In genomic region chr2:15040326-15040725, GRCm38 (mm10) we compare ENCODE assay signal across 9 mouse cellular contexts. TPM values are rescaled to one million over a fixed set of nuclear protein-coding genes. Genes with fewer than 3 reads are reported as not detected.
DNase-seq lines count a peak whose midpoint lies in the region; ATAC-seq and TF ChIP-seq lines count a peak whose summit lies in the region.
"Had no signal": no experiment of that assay in that cellular context is flagged by ENCODE, and none has a peak within 500 bp of the region (broad histone marks: within the 10 kb centered on the region; RNA-seq: fewer than 3 reads in every experiment).

No protein-coding gene starts in this region.

- H3K4me1 ChIP-seq in lung, postnatal 0 days (ENCODE audit: insufficient read depth, low read depth, low read length) = no peaks in the 10 kb centered on the region
- H3K4me1 ChIP-seq in midbrain, embryonic 13.5 days (replicated peaks) = no peaks in the 10 kb centered on the region
- H3K4me1 ChIP-seq: heart, embryonic 15.5 days had no signal

- no peak for ATAC-seq in lung, postnatal 0 days
- ATAC-seq in midbrain, embryonic 13.5 days = no peak
- no peak for ATAC-seq in cerebellum, adult (ENCODE audit: insufficient number of reproducible peaks, low FRiP score, low TSS enrichment)

- H3K4me2 ChIP-seq in lung, postnatal 0 days (replicated peaks; ENCODE audit: low read depth, low read length) = no peak overlapping the region
- no peak overlapping the region for H3K4me2 ChIP-seq in midbrain, embryonic 13.5 days (replicated peaks)
- H3K4me2 ChIP-seq: heart, embryonic 15.5 days had no signal

- H3K27ac ChIP-seq in lung, postnatal 0 days (ENCODE audit: low read length) = no peak overlapping the region
- no peak overlapping the region for H3K27ac ChIP-seq in midbrain, embryonic 13.5 days
- H3K27ac ChIP-seq: heart, embryonic 15.5 days had no signal

- TF ChIP-seq EP300 in lung, postnatal 0 days (IDR thresholded peaks at IDR 0.05) = no peak

- peak; percentile 34 for DNase-seq in heart, postnatal 4 days
- no peak for DNase-seq in heart, adult 9 months (ENCODE audit: low spot score in 2 of 2)
- DNase-seq in 3T3-L1 (ENCODE audit: low read depth, low spot score) = peak; percentile 50
- peak; percentile 35 for DNase-seq in NIH3T3 (ENCODE audit: low read depth)
- DNase-seq in lung, postnatal 0 days (ENCODE audit: low spot score) = peak; percentile 42
- no peak for DNase-seq in gastrocnemius, adult 18-20 months (ENCODE audit: low spot score)

- no peak overlapping the region for H3K4me3 ChIP-seq in lung, postnatal 0 days (ENCODE audit: low read depth, low read length)
- no peak overlapping the region for H3K4me3 ChIP-seq in midbrain, embryonic 13.5 days (replicated peaks)
- H3K4me3 ChIP-seq: heart, embryonic 15.5 days had no signal

- no peaks in the 10 kb centered on the region for H3K27me3 ChIP-seq in lung, postnatal 0 days (replicated peaks; ENCODE audit: insufficient read depth, low read length)
- no peaks in the 10 kb centered on the region for H3K27me3 ChIP-seq in midbrain, embryonic 13.5 days
- H3K27me3 ChIP-seq: heart, embryonic 15.5 days had no signal

- no peak overlapping the region for H3K9ac ChIP-seq in lung, postnatal 0 days (replicated peaks; ENCODE audit: low read depth)
- no peak overlapping the region for H3K9ac ChIP-seq in midbrain, embryonic 13.5 days (replicated peaks)
- H3K9ac ChIP-seq: heart, embryonic 15.5 days had no signal

- TF ChIP-seq CTCF in lung, postnatal 0 days (IDR thresholded peaks at IDR 0.05) = peak; percentile 69

- WGBS in lung, postnatal 0 days = 45% methylated on average over 5 of the region's 5 CpGs
- 61% methylated on average over 5 of the region's 5 CpGs for WGBS in midbrain, embryonic 13.5 days

- no peaks in the 10 kb centered on the region for H3K9me3 ChIP-seq in lung, postnatal 0 days (ENCODE audit: low read length)
- no peaks in the 10 kb centered on the region for H3K9me3 ChIP-seq in midbrain, embryonic 13.5 days
- H3K9me3 ChIP-seq: heart, embryonic 15.5 days had no signal

- H3K36me3 ChIP-seq in lung, postnatal 0 days (ENCODE audit: insufficient read depth, low read length) = no peaks in the 10 kb centered on the region
- H3K36me3 ChIP-seq in midbrain, embryonic 13.5 days = peaks cover 18% of the 10 kb centered on the region
- H3K36me3 ChIP-seq: heart, embryonic 15.5 days had no signal

RNA-seq across cellular contexts. Expression of gene Arl5b, which starts 8.9 kb away (rescaled TPM):
- total RNA-seq in heart, postnatal 4 days (2021) = 10 to 100 TPM; 36.9 to 42.1 TPM
- 24.0 and 26.6 TPM in 2 replicates for polyA plus RNA-seq in lung, postnatal 0 days (2015; fragmentation: Nextera tagmentation; extraction: Ambion mirVana)
- 10 to 100 TPM; 17.7 to 21.3 TPM for total RNA-seq in gastrocnemius, adult 18-20 months (2021)
- polyA plus RNA-seq in midbrain, embryonic 13.5 days (2015; fragmentation: Nextera tagmentation; extraction: Ambion mirVana) = 42.1 and 48.5 TPM in 2 replicates

RNA-seq across cellular contexts. Expression of gene Nsun6, which starts 14.5 kb away (rescaled TPM):
- total RNA-seq in heart, postnatal 4 days (2021) = 1 to 10 TPM; 5.8 to 6.2 TPM
- 9.8 and 11.5 TPM in 2 replicates for polyA plus RNA-seq in lung, postnatal 0 days (2015; fragmentation: Nextera tagmentation; extraction: Ambion mirVana)
- 1 to 10 TPM; 2.5 to 3.3 TPM for total RNA-seq in gastrocnemius, adult 18-20 months (2021)
- 14.1 and 16.1 TPM in 2 replicates for polyA plus RNA-seq in midbrain, embryonic 13.5 days (2015; fragmentation: Nextera tagmentation; extraction: Ambion mirVana)

Comparison
In these comparisons a context has a peak if more than half of its experiments do, and no peak if none do; other contexts are left out.
1. DNase-seq: peak in heart, postnatal 4 days (single experiment), 3T3-L1 (single experiment), NIH3T3 (single experiment) and lung, postnatal 0 days (single experiment); none in heart, adult 9 months (0 of 2) and gastrocnemius, adult 18-20 months (single experiment).